Mouse (Mus musculus): ENCODE results near the gene Olfr372.
"Not testable (repeated sequence)": the region's sequence is repeated elsewhere in the genome, so short reads cannot be mapped to it uniquely, and the experiment has no call there.

Olfr372 gene

DNA sequence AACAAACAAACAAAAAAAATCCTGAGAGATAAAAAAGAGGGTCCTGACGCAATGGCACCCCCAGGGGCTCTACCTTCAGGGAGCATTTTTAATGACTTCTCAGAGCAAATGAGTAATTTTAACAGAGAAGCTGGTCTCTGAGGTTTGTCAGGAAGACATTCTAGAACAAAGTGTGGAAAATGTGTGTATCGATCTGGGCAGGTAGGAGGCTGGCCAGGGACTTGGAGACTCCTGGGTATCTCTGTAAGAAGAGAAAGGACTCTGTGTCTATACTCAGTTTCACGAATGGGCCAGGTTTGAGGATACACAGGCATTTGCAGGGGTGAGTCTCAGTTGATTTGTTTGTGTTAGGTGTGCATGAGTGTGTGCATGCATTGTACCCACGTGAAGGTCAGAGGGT is at the start of gene Olfr372:
TSS of gene Olfr372 (plus strand) at position 301 of the 400 bp plus-strand sequence.
- DNase-seq (ENCODE audit: low read depth, low spot score), result not testable (repeated sequence)

GRCm38 (mm10) chr8:71999434-71999833 is 41.6 kb upstream of the Olfr372 start:
- no peak for DNase-seq (ENCODE audit: low read depth, low spot score)

- DNase-seq (ENCODE audit: low read depth, low spot score), result no peak
Measured at GRCm38 (mm10) chr8:72000223-72000622, 40.8 kb upstream of the Olfr372 start.

DNA sequence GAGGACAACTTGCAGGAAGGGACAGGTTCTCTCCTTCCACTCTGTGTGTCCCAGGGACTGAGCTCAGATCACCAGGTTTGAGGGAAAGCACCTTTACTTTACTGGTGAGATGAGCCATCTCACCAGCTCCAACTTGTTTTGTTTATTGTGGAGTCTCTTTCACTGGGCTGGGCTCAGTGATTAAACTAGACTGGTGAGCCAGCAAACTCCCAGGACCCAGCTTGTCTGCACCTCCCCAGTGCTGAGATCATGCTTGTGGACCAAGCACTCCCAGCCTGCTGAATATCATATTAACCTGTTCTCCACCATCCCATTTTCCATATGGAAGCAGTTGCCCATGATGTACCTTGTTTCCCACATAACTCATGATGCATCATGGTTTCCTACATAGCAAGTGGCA is 38.1 kb upstream of the Olfr372 start:
- DNase-seq (ENCODE audit: low read depth, low spot score), result no peak

GRCm38 (mm10) chr8:72005912-72006311 is 35.1 kb upstream of the Olfr372 start:
- DNase-seq (ENCODE audit: low read depth, low spot score), result no peak

- DNase-seq (ENCODE audit: low read depth, low spot score), result no peak
Measured at GRCm38 (mm10) chr8:72006763-72007162, 34.3 kb upstream of the Olfr372 start.

- DNase-seq (ENCODE audit: low read depth, low spot score), result no peak
Measured at GRCm38 (mm10) chr8:72008134-72008641, 32.8 kb upstream of the Olfr372 start.

DNA sequence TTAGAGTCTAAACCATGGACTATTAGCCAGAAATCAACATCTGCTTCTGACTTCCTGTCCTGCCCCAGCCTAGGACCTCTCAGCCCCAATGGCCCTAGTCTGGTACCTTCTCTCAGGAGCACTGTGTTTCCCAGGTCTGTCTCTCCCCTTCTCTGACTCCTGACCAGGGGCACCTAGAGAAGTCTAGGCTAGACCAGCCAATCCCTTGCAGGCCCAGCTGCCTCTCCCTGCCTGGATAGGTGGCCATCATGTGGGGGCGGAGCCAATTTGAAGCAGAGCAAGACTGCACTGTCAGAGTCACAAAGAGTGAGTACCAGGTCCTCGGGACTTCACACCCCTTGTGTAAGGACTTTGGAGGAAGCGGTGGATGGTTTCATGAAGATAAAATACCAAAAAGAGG is 31.5 kb upstream of the Olfr372 start, which contains the start of gene Cyp4f18:
TSS of gene Cyp4f18 (minus strand) at position 154 of the 400 bp plus-strand sequence.
- no peak for DNase-seq (ENCODE audit: low read depth, low spot score)

GRCm38 (mm10) chr8:72013506-72014228 is 27.4 kb upstream of the Olfr372 start:
- not testable (repeated sequence) for DNase-seq (ENCODE audit: low read depth, low spot score)

DNA sequence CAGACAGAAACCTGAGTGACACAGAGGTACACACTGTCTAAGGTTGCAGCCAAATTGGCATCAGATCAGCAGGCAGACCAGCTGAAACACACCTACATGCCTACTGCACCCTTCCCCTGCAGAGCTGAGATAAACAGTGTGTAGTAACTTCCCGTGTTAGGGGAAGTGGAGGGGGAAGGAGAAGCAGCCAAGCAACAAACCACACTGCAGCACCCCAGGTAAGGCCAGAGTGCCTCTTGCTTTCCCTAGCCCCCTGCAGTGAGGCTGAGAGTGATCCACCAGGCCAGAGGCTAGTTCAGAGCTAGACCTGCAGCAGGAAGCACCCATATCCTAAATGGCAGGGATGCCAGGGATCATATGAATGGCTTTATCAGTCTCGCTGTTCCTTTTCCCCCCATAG is 23.7 kb upstream of the Olfr372 start:
- not testable (repeated sequence) for DNase-seq (ENCODE audit: low read depth, low spot score)

- no peak for DNase-seq (ENCODE audit: low read depth, low spot score)
Measured at GRCm38 (mm10) chr8:72018141-72018540, 22.9 kb upstream of the Olfr372 start.

DNA sequence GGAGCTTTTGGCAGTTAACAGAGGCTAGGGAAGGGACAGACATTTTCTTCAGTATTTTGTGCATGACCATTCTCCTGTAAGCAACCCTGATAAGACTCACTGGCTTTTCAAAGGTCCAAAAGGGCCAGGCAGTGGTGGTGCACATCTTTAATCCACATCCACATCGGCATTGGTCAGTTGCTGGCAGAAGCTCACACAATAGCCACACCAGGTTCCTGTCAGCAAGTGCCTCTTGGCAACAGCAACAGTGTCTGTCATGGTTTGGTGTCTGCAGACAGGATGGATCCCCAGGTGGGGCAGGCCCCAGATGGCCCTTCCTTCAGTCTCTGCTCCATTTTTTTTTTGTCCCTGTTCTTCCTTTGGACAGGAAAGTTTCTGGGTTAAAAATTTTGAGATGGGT is 22.0 kb upstream of the Olfr372 start:
- DNase-seq (ENCODE audit: low read depth, low spot score), result not testable (repeated sequence)

DNA sequence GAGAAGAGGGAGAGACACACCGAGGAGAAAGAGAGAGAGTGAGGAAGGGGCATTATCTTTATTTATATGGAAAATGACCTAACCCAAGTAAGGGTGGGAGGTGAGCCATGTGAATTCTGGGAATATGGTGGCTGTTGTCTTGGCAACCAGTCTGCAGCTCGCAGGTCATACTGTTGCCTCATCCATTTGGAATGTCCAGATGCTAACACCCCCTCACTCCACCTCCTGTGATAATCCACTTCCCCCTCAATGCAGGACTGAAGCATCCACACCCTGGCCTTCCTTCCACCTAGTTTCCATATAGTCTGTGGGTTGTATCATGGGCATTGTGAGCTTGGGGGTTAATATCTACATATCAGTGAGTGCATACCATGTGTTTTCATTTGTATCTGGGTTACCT is 21.2 kb upstream of the Olfr372 start:
- DNase-seq (ENCODE audit: low read depth, low spot score), result no peak

- not testable (repeated sequence) for DNase-seq (ENCODE audit: low read depth, low spot score)
Measured at GRCm38 (mm10) chr8:72024886-72025285, 16.1 kb upstream of the Olfr372 start.

DNA sequence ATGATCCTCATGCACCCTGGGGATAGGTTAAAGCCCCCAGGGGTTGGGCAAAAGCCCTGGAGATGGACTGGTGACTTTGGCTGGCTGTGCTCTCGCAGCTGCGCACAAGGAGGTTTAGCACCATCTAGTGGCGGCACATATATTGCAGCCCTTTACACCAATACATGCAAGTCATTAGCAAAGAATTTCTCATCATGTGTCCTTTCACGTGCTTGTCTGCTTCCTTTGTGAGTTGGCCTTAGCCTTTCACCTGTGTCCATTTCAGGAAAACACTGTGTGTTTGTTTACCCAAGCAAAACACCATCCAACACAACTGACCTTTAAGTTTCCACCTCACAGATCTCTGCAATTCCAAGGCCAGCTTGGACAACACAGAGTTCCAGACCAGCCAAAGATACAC is 8.1 kb upstream of the Olfr372 start:
- DNase-seq (ENCODE audit: low read depth, low spot score), result not testable (repeated sequence)

DNA sequence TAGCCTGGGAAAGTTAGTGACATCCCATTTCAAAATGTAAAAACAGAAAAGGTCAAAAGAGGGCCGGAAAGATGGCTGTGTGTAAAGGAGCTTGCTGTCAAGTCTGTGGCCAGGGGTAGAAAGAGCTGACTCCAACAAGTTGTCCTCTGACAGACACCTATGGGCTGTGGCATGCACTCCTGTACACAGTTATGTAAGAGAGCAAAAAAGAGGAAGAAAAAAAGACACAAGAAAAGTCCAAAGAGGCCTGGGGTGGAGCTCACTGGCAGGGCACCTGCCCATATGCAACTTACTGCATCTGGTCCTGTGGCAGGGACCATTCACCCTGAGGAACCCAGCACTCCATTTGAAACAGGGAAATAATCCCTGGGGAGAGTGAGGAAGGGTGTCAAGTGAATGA is 1.5 kb downstream of the Olfr372 start:
- DNase-seq (ENCODE audit: low read depth, low spot score), result no peak

- DNase-seq (ENCODE audit: low read depth, low spot score), result not testable (repeated sequence)
Measured at GRCm38 (mm10) chr8:72054633-72055032, 13.6 kb downstream of the Olfr372 start.

DNA sequence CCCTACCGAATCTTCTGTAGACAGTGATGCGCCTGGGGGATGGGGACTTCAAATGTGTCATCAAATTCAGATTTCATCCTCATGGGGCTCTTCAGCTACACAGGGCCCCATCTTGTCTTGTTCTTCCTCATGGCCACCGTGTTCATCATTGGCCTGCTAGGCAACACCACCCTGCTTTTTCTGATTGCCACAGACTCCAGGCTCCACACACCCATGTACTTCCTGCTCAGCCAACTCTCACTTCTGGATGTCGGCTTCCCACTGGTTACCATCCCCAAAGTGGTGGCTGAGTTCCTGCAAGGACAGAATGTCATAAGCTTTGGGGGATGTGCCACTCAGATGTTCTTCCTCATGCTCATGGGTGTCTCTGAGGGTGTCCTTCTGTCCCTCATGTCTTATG is 16.6 kb downstream of the Olfr372 start:
- not testable (repeated sequence) for DNase-seq (ENCODE audit: low read depth, low spot score)

GRCm38 (mm10) chr8:72066819-72067399 is 25.9 kb downstream of the Olfr372 start:
- DNase-seq (ENCODE audit: low read depth, low spot score), result not testable (repeated sequence)

DNA sequence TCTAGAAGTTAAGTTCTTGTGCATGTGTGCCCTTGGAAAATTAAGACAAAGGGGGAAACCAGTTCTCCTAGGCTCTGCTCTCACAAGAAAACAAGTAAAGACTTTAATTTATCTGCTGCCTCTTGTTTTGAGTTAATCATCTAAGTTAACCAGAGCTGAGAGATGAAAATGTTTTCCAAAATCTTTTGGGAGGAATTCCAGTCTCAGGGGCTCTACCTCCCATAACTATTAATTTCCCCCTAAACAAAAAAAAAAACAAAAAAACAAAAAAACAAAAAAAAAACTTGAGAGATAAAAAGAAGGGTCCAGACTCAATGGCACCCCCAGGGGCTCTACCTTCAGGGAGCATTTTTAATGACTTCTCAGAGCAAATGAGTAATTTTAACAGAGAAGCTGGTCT is 41.9 kb downstream of the Olfr372 start, which contains the start of gene Olfr373:
TSS of gene Olfr373 (plus strand) at position 301 of the 400 bp plus-strand sequence.
- not testable (repeated sequence) for DNase-seq (ENCODE audit: low read depth, low spot score)

DNA sequence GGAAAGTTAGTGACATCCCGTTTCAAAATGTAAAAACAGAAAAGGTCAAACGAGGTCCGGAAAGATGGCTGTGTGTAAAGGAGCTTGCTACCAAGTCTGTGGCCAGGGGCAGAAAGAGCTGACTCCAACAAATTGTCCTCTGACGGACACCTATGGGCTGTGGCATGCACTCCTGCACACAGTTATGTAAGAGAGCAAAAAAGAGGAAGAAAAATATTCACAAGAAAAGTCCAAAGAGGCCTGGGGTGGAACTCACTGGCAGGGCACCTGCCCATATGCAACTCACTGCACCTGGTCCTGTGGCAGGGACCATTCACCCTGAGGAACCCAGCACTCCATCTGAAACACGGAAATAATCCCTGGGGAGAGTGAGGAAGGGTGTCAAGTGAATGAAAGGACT is 43.7 kb downstream of the Olfr372 start:
- DNase-seq (ENCODE audit: low read depth, low spot score), result no peak

GRCm38 (mm10) chr8:72087611-72088010 is 46.6 kb downstream of the Olfr372 start:
- peak; percentile 55 for DNase-seq (ENCODE audit: low read depth, low spot score)

DNA sequence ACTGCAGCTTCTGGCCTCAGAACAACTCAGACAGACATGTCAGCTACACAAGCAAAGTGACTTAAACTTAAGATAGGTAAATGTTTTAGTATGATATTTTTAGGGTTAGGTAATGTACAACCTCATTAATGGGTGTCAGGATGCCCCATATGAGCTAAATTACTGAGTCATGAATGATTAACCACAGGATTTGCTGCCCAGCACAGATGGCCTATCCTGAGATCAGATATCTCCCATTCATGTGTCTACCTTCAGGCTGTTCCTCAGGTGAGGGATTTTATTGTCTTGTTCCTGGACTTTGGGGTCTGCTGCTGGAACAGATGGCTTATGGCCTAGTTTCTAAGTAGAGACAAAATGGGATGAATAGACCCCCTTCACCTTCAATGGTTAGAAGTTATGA is 55.7 kb downstream of the Olfr372 start:
- not testable (repeated sequence) for DNase-seq (ENCODE audit: low read depth, low spot score)

Data from R1 (cell line).